Mouse (Mus musculus): ENCODE results near the gene Atxn1. TPM values are rescaled to one million over a fixed set of nuclear protein-coding genes. Genes with fewer than 3 reads are reported as not detected.

The Atxn1 gene
- total RNA-seq, 2 experiments from 2014 or later = 5.9 to 9.0 TPM

DNA sequence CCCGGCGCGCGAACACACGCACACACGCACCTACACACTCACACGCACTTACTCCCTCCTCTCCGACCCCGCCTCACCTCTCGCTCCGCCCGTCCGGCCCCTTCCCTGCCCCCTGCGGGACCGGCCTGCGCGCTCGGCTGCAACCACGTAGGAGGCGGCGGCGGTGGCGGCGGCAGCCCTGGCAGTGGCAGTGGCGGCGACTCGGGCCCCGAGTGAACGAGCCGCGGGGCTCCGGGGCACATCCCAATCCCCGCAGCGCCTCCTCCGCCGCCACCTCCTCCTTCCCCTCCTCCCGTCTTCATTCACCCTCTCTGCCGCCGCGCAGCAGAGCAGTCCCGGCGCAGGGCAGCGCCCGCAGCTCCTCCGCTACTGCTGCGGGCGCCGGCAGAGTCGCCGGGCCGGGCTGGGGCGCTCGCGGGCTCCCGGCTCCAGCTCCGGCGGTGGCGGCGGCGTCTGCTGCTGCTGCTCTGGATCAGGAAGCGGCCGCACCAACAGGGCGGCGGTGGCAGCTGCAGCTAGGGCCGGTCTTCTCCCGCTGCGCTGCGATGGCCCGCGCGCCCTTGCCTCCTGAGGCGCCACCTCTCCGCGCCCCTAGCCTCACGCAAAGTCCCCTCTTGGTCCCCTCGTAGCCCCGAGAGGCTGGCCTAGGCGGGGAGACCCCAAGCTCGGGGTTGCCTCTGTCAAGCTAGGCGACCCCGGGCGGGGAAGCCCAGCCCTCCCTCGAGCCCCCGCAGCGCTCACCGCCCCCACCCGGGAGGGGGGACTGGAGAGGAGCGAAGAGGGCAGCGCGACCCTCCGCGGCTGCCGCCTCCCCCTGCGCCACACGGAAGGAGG, 1.1 kb downstream of the Atxn1 start:
- ATAC-seq (ENCODE audit: poor library complexity, severe bottlenecking) = peak; percentile 67

GRCm38 (mm10) chr13:45962776-45963175, 2.0 kb downstream of the Atxn1 start:
- ATAC-seq (ENCODE audit: poor library complexity, severe bottlenecking) = no peak

- no peak for ATAC-seq (ENCODE audit: poor library complexity, severe bottlenecking)
Measured at GRCm38 (mm10) chr13:45961871-45962630, 2.8 kb downstream of the Atxn1 start.

DNA sequence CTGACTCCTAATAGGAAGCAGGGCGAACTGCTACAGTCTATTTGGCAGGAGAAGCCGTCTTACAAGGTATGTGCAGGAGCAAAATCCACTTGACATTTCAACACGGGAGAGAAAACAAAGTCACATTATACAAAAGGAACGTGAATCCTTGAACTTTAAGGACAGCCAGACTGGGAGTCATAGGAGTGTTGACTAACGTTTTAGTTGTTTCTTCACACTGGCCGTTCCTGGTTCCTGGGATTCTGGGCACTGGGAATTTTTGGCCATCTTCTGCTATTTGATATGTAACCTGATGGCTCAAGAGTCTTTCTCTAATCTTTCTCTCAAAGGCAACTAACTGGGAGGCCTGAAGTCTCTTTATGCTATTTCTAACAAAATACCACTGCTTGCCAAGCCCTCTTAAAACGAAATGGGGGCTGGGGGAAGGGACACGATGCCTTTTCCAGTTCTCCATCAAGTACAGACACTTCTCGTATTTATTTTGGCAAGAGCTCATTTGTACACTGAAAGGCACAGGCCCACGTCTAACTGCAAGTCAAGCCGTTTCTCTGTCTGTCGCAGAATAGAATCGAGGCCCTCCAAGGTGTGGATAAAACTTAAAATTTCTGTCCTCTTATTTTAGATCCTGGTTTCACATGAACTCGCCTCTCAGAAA, 4.4 kb downstream of the Atxn1 start:
- no peak for ATAC-seq (ENCODE audit: poor library complexity, severe bottlenecking)

GRCm38 (mm10) chr13:45958306-45958705, 6.5 kb downstream of the Atxn1 start:
- no peak for ATAC-seq (ENCODE audit: poor library complexity, severe bottlenecking)

- ATAC-seq (ENCODE audit: poor library complexity, severe bottlenecking) = no peak
Measured at GRCm38 (mm10) chr13:45957629-45958028, 7.2 kb downstream of the Atxn1 start.

DNA sequence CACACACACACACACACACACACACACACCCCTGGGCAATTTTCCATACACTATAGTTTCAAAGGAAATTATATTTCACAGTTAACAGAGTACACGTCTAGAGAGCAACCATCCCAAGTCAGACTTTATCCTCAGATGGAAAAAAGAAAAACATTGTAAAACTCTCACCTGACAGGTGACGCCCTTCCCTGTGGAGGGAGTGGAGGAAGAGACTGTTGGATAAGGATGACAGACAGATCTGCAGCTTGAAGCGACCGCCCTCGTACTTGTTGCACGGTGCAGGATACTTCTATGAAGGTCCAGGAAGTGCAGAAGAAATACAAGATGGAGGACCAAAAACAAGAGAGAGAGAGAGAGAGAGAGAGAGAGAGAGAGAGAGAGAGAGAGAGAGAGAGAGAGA, 8.5 kb downstream of the Atxn1 start:
- no peak for ATAC-seq (ENCODE audit: poor library complexity, severe bottlenecking)

GRCm38 (mm10) chr13:45955370-45956055, 9.3 kb downstream of the Atxn1 start:
- ATAC-seq (ENCODE audit: poor library complexity, severe bottlenecking) = peak; percentile 66

DNA sequence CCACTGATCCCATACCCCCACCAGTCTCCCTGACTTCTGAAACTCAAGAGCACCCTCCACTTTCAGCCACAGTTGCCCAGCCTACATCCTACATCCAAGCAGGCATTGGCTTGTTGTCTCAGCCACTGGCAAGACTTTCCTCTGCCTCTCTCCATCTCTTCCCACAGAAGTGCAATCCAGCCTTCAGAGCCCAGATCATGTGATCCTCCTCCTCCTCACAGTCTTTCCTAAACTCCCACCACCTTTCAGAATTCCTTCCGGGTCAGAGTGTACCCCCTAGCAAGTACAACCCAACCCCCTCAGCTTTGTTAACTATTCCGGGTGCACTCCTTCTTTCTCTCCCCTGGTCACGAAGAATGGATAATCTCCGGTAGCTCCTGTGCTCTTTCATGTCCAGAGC, 11.7 kb downstream of the Atxn1 start:
- no peak for ATAC-seq (ENCODE audit: poor library complexity, severe bottlenecking)

- no peak for ATAC-seq (ENCODE audit: poor library complexity, severe bottlenecking)
Measured at GRCm38 (mm10) chr13:45951071-45951645, 13.7 kb downstream of the Atxn1 start.

- peak; percentile 66 for ATAC-seq (ENCODE audit: poor library complexity, severe bottlenecking)
Measured at GRCm38 (mm10) chr13:45950355-45950861, 14.4 kb downstream of the Atxn1 start.

DNA sequence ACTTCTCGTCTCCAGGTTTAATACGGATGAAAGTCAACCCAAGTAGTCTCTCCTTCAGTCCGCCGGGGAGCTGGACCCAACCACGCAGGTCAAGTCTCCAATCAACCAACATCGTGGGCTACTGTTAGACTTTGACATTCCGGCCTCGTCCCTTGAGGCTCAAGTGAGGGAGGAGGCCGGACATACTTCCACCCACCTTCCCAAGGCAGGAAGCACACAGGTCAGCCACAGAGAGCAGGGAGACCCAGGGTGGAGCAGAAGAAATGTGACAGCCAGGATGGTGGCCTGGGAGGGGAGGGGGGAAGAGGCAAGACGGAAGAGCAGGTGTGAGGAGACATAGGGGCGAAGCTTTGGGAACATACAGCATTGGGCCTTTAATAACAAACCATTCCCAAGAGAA, 18.7 kb downstream of the Atxn1 start:
- ATAC-seq (ENCODE audit: poor library complexity, severe bottlenecking) = no peak

- no peak for ATAC-seq (ENCODE audit: poor library complexity, severe bottlenecking)
Measured at GRCm38 (mm10) chr13:45942337-45942736, 22.5 kb downstream of the Atxn1 start.

GRCm38 (mm10) chr13:45940714-45941113, 24.1 kb downstream of the Atxn1 start:
- ATAC-seq (ENCODE audit: poor library complexity, severe bottlenecking) = no peak

GRCm38 (mm10) chr13:45939561-45939960, 25.2 kb downstream of the Atxn1 start:
- no peak for ATAC-seq (ENCODE audit: poor library complexity, severe bottlenecking)

DNA sequence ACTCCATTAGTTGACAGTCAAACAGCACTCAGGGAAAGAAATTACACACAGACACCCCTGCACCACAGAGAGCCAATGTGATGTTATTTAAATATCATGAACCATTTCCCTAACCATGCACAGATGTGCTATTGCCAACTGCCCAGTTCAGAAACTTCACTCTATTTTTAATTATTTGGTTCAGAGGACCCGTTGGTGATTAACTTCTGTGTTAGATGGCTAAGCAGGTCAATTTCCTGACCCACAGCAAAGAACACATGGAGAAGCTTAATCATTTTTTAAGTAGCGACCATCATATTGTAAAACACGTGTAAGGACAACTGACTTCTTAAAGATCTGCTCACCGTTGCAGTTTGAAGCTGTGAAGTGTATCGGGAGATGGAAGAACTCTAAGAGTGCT, 26.7 kb downstream of the Atxn1 start:
- ATAC-seq (ENCODE audit: poor library complexity, severe bottlenecking) = no peak

DNA sequence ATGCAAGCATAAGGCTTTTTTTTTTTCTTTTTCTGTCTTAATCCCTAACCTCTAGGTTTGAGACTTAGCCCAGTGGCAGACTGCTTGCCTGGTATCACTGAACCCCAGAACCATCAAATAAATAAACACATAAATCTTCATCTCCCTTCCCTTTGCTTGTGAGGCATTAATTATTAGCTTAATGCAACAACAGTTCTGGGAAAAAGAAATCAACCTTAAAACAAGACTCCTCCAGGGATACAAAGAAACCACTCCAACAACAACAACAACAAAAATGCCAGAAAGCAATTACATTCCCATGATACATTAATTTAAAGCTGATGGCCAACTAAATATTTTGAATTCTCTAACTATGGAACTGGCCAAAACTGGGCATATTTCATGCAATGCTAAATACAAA, 28.0 kb downstream of the Atxn1 start:
- no peak for ATAC-seq (ENCODE audit: poor library complexity, severe bottlenecking)

DNA sequence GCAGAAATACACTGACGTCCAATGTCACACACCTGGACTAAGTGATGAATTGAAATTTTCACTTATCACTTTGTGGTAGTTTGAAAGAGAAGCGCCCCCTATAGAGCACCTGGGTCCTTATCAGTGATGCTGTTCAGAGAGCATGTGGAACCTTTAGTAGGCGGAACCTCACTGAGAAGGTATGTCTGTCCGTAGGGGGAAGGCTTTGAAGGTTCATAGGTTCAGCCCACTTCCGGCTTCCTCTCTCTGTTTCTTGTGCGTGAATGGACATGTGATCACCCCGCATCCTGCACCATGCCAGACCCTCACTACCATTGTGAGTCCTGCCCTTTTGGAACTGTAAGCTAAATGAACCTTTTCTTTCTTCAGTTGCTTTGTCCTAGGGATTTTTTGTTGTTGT, 29.0 kb downstream of the Atxn1 start:
- no peak for ATAC-seq (ENCODE audit: poor library complexity, severe bottlenecking)

- ATAC-seq (ENCODE audit: poor library complexity, severe bottlenecking) = no peak
Measured at GRCm38 (mm10) chr13:45934841-45935240, 30.0 kb downstream of the Atxn1 start.

GRCm38 (mm10) chr13:45934085-45934484, 30.7 kb downstream of the Atxn1 start:
- no peak for ATAC-seq (ENCODE audit: poor library complexity, severe bottlenecking)
